Mouse (Mus musculus) spleen, adult 18-20 months (tissue): ENCODE results near the gene Gm9821.

Source experiments
- DNase-seq, 2 experiments: peaks; one replicate each; pipeline ENCODE4 v3.0.0; 2022; ENCODE audit warnings: mixed read lengths in 2 of 2

Gene Gm9821

GRCm38 (mm10) chr2:91945483-91945882 is at the start of gene Gm9821:
Gene Gm9821 (plus strand): TSS chr2:91945703.
- DNase-seq: no peak

GRCm38 (mm10) chr2:91897968-91898367 is 47.5 kb upstream of the Gm9821 start:
- no peak for DNase-seq

- DNase-seq: no peak
Measured at GRCm38 (mm10) chr2:91899141-91899540, 46.4 kb upstream of the Gm9821 start.

GRCm38 (mm10) chr2:91900431-91900830 is 45.1 kb upstream of the Gm9821 start:
- DNase-seq: no peak

- no peak for DNase-seq
Measured at GRCm38 (mm10) chr2:91902336-91902735, 43.2 kb upstream of the Gm9821 start.

- DNase-seq: no peak
Measured at GRCm38 (mm10) chr2:91903171-91903925, 42.2 kb upstream of the Gm9821 start.

GRCm38 (mm10) chr2:91904618-91905307 is 40.7 kb upstream of the Gm9821 start:
- DNase-seq: no peak

GRCm38 (mm10) chr2:91906141-91906540 is 39.4 kb upstream of the Gm9821 start:
- no peak for DNase-seq

GRCm38 (mm10) chr2:91912616-91913015 is 32.9 kb upstream of the Gm9821 start:
- no peak for DNase-seq

GRCm38 (mm10) chr2:91913328-91914110 is 32.0 kb upstream of the Gm9821 start:
- no peak for DNase-seq

- no peak for DNase-seq
Measured at GRCm38 (mm10) chr2:91916346-91916977, 29.0 kb upstream of the Gm9821 start.

GRCm38 (mm10) chr2:91917096-91917495 is 28.4 kb upstream of the Gm9821 start:
- DNase-seq: no peak

GRCm38 (mm10) chr2:91920130-91920529 is 25.4 kb upstream of the Gm9821 start:
- no peak for DNase-seq

GRCm38 (mm10) chr2:91921181-91921789 is 24.2 kb upstream of the Gm9821 start:
- peak in 1 of 2 experiments; percentile 60 for DNase-seq

- DNase-seq: peak in 1 of 2 experiments; percentile 42
Measured at GRCm38 (mm10) chr2:91921790-91922570, 23.5 kb upstream of the Gm9821 start.

GRCm38 (mm10) chr2:91922586-91923414 is 22.7 kb upstream of the Gm9821 start:
- DNase-seq: no peak

GRCm38 (mm10) chr2:91923415-91924337 is 21.8 kb upstream of the Gm9821 start:
- peak in 1 of 2 experiments; percentile 65 for DNase-seq

GRCm38 (mm10) chr2:91924726-91925125 is 20.8 kb upstream of the Gm9821 start:
- DNase-seq: no peak

- no peak for DNase-seq
Measured at GRCm38 (mm10) chr2:91925442-91925841, 20.1 kb upstream of the Gm9821 start.

- no peak for DNase-seq
Measured at GRCm38 (mm10) chr2:91926949-91927348, 18.6 kb upstream of the Gm9821 start, which contains the start of gene Chrm4. Gene Chrm4 (plus strand): TSS chr2:91927249.
